Mouse (Mus musculus) cerebellum, postnatal 36 days (tissue): ENCODE results near the gene Aldh3a1.

ENCODE experiments used
- DNase-seq, 2 experiments: peaks; one replicate each; pipeline ENCODE4 v3.0.0; 2021 to 2022; ENCODE audit warnings: mixed read lengths in 2 of 2

Aldh3a1 gene

DNA sequence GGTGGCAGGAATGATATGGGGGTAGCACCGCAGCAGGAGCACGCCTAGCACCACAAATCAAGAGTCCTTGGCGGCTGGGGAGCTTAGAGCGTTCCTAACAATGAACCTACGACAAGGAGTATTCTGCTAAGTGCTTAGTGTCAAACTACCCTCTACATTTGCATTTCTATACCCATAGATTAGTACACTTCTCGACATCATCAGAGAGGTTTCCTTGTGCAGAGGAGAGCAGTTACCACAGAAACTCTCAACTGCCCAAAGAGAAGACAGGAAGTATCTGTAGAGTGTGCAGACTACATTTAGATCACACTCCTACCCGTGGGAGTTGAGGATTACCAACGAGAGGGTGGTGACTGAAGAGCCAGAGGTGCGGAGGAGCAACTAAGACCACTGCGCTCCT is 44.4 kb downstream of the Aldh3a1 start:
- no peak for DNase-seq

DNA sequence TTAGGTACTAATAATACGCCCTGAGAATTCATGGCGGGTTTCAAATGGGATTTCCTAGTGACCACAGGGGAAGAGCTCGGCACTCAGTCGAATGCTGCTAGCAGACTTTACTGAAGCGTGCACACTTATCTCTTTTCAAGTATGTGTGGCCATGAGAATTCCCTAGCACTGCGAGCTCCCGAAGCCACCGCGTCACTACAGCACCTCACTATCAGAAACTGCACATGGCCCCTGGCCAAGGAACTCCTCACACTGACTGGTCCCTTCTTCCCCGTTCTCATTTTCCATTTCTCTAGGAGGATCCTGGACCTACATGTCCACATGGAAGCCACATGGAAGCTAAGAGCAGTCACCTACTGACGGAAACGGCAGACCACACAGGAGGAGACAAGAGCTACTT is 45.5 kb downstream of the Aldh3a1 start:
- no peak for DNase-seq

DNA sequence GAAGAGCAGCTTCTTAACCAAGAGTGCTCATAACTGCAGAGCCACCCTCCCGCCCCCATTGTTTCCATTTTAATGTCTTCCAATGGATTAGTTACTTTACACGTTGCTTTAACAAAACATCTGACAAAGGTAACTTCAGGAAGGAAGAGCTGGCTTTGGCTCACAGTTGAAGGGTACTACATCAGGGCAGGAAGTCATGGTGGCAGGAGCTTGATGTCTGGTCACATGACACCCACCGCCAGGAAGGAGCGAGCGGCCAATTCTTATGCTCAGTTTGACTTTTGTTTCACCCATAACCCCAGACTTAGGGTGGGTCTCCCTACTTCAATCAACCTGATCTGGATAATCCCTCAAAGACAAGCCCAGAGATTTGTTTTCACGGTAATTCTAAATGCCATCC is 51.8 kb downstream of the Aldh3a1 start:
- no peak for DNase-seq

DNA sequence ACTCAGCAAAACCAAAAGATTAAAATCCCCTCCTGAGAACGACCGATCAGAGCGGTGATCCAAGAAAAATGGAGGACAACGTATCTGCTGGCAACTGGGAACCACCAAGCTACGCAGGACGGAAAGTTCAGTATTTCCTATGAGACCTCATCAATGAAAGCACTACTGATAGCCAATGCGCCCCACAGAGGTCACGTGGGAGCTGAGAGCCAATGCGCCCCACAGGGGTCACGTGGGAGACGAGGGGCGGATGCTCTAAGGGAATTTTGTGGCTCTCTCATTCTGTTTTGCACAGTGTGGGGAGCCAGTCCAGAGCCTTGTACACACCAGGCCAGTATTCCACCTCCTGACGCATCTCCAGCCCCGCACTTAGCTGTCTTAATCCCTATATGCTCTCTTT is 55.2 kb downstream of the Aldh3a1 start:
- DNase-seq: no peak

DNA sequence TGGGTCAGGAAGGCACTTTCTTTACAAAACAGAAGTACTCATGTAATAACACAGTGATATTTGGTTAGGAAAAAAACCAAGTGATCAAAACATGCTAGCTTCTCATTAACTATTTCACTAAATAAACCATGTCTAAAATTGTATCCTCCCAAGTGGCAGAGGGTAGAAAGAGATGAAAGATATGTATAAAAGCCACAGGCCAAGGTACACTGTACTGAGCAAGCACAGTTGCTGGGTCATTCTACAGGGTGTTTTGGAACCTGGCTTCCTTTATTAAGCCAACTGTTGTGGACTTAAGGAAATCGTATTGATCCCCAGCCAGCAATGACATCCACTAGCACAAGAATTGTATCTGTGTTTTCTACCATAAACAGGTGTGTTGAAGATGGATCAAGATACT is 56.5 kb downstream of the Aldh3a1 start:
- DNase-seq: no peak

DNA sequence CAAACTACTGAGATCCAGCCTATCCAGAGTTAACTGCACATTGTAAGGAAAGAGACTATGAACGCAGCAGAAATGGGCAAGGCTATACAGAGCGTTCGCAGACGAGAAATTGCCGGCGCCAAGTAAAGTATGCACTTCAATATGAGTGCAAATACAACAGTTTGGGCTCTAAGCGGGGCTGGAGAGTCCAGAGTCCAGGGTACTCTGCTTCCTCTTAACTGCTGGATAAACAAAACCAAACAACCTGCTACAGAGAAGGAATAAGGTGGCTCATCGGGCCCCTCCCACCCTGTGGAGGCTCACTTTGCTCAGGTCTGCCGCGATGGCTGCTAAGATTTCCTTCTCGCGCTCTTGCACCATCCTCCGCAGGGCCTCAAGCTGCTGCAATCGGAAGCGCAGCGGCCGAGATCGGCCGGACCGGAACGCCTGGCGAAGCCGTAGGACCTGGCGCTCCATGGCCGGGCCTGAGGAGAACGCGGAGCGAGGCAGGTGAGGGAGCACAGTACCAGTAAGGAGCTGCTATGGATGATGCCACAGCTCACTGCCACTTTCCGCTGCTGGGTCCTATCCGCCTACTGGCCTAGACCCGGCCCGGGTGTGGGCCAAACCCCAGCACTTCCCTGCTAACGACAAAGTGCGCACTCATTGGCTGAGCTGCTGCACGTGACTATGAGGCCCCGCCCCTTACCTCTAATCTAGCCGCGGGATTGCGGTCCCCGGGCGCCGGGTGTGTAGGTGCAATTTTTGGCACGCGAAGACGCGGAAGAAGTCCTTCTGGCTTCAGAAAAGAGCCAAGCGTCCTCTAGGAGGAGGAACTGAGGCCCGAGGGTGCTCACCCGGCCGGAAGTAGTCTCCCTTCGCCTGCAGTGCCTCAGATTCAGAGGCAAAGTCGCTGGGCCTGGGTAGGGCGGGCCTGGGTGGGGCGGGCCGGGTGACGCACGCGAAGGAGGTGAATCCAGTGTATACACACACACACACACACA is 59.5 kb downstream of the Aldh3a1 start, which contains the start of gene Aldh3a2:
Aldh3a2 (minus strand) TSS at position 914 of the 983 bp plus-strand sequence.
- DNase-seq: peak; percentile 96 to 97
